In the genomic region with DNA sequence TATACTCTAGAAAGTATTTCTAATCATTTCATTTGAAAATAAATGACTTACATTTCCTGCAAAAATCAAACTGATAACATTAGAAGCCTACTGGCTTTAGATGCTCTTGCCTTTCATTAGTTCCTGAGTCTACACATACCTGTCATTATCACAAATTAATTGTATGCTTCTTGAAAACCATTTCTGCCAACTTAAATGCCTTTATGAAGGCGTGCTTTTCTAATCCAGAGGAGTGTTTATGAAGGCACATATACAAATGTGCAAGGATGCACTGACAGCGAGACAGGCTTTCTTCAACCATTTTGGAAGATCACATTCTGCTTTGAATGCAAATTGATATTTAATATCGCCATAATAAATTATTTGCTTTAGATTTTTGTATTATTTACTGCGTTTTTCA, we compare ENCODE assay signal across 22 mouse cellular contexts.
A peak's percentile ranks its signal among the peaks of the same experiment; 100 is the strongest.
DNase-seq lines count a peak whose midpoint lies in the region; ATAC-seq and TF ChIP-seq lines count a peak whose summit lies in the region.
"Had no signal": no experiment of that assay in that cellular context is flagged by ENCODE, and none has a peak within 500 bp of the region (broad histone marks: within the 10 kb centered on the region; RNA-seq: fewer than 3 reads in every experiment).

No protein-coding gene starts in this region.

- no peak overlapping the region for H3K4me3 ChIP-seq in layer of hippocampus, adult 2 months
- H3K4me3 ChIP-seq in forebrain, embryonic 14.5 days (ENCODE audit: low read depth, low read length), result no peak overlapping the region
- no peak overlapping the region for H3K4me3 ChIP-seq in hindbrain, embryonic 14.5 days (replicated peaks; ENCODE audit: low read length)
- H3K4me3 ChIP-seq in midbrain, postnatal 0 days (ENCODE audit: low read depth, low read length), result no peak overlapping the region
- H3K4me3 ChIP-seq: embryonic facial prominence, embryonic 10.5 days; heart, embryonic 12.5 days; intestine, embryonic 15.5 days; limb, embryonic 13.5 days; liver, embryonic 13.5 days; stomach, embryonic 15.5 days had no signal

- H3K9ac ChIP-seq in forebrain, embryonic 14.5 days (ENCODE audit: low read length), result no peak overlapping the region
- H3K9ac ChIP-seq in hindbrain, embryonic 14.5 days, result no peak overlapping the region
- no peak overlapping the region for H3K9ac ChIP-seq in midbrain, postnatal 0 days (replicated peaks; ENCODE audit: low read length, poor library complexity, severe bottlenecking)
- H3K9ac ChIP-seq: heart, embryonic 12.5 days; intestine, embryonic 15.5 days; limb, embryonic 13.5 days; liver, embryonic 13.5 days; lung, embryonic 14.5 days; stomach, embryonic 15.5 days had no signal

- ATAC-seq in forebrain, embryonic 14.5 days, result no peak
- no peak for ATAC-seq in hindbrain, embryonic 14.5 days (ENCODE audit: low FRiP score)
- no peak for ATAC-seq in midbrain, postnatal 0 days (ENCODE audit: low FRiP score)
- ATAC-seq: intestine, embryonic 15.5 days had no signal

- H3K27ac ChIP-seq in layer of hippocampus, adult 2 months, result peak overlapping the region; percentile 81
- peak overlapping the region; percentile 70 for H3K27ac ChIP-seq in forebrain, embryonic 14.5 days (ENCODE audit: low read depth, low read length)
- H3K27ac ChIP-seq in hindbrain, embryonic 14.5 days, result peak overlapping the region; percentile 94
- 0 out of 2 replicates have a peak overlapping the region, but pooled peaks have one; percentile 62 for H3K27ac ChIP-seq in midbrain, postnatal 0 days (ENCODE audit: low read depth, low read length)
- H3K27ac ChIP-seq: embryonic facial prominence, embryonic 10.5 days; intestine, embryonic 15.5 days; limb, embryonic 13.5 days; liver, embryonic 13.5 days; macrophage; stomach, embryonic 15.5 days had no signal

- 27% methylated on average over 4 of the region's 4 CpGs for WGBS in forebrain, embryonic 14.5 days
- 49% methylated on average over 4 of the region's 4 CpGs for WGBS in hindbrain, embryonic 14.5 days
- WGBS in midbrain, postnatal 0 days, result 57% methylated on average over 4 of the region's 4 CpGs

- no peaks in the 10 kb centered on the region for H3K9me3 ChIP-seq in forebrain, embryonic 14.5 days (replicated peaks; ENCODE audit: control insufficient read depth, low read length)
- no peaks in the 10 kb centered on the region for H3K9me3 ChIP-seq in hindbrain, embryonic 14.5 days (ENCODE audit: control insufficient read depth, low read length)
- no peaks in the 10 kb centered on the region for H3K9me3 ChIP-seq in midbrain, postnatal 0 days (ENCODE audit: low read length)
- H3K9me3 ChIP-seq: embryonic facial prominence, embryonic 10.5 days; heart, embryonic 12.5 days; intestine, embryonic 15.5 days; limb, embryonic 13.5 days; liver, embryonic 13.5 days; stomach, embryonic 15.5 days had no signal

- TF ChIP-seq CTCF in layer of hippocampus, adult 2 months (conservative IDR thresholded peaks at IDR 0.05), result no peak
- TF ChIP-seq CTCF in midbrain, postnatal 0 days (IDR thresholded peaks at IDR 0.05), result no peak

- DNase-seq in layer of hippocampus, adult 2 months (ENCODE audit: low spot score in 2 of 2), result no peak
- DNase-seq in layer of hippocampus, adult 9-11 months, result no peak
- DNase-seq in forebrain, embryonic 14.5 days (ENCODE audit: low spot score), result peak; percentile 56
- DNase-seq in hindbrain, embryonic 14.5 days (ENCODE audit: low spot score), result no peak
- DNase-seq in midbrain, postnatal 0 days (ENCODE audit: low spot score), result no peak
- DNase-seq in layer of hippocampus, adult 18-20 months (ENCODE audit: low spot score in 2 of 2), result no peak
- DNase-seq in lung, postnatal 25 days (ENCODE audit: low spot score), result no peak
- DNase-seq: gastrocnemius, postnatal 10 days; heart, adult 11 months; kidney, adult 9 months; kidney, postnatal 25 days; liver, embryonic 13.5 days; lung, embryonic 14.5 days; right cerebral cortex, postnatal 25 days; thymus, adult 18-20 months; thymus, postnatal 4 days had no signal

- peaks cover 15% of the 10 kb centered on the region for H3K4me1 ChIP-seq in forebrain, embryonic 14.5 days (ENCODE audit: control insufficient read depth, insufficient read depth, low read length)
- peaks cover 23% of the 10 kb centered on the region for H3K4me1 ChIP-seq in hindbrain, embryonic 14.5 days (replicated peaks; ENCODE audit: control insufficient read depth, insufficient read depth, low read length)
- 0 out of 2 replicates have a peak, but pooled peaks cover 5% of the 10 kb centered on the region for H3K4me1 ChIP-seq in midbrain, postnatal 0 days (ENCODE audit: insufficient read depth, low read length)
- H3K4me1 ChIP-seq: heart, embryonic 12.5 days; intestine, embryonic 15.5 days; liver, embryonic 13.5 days; stomach, embryonic 15.5 days had no signal

- no peak overlapping the region for H3K4me2 ChIP-seq in forebrain, embryonic 14.5 days (ENCODE audit: low read length)
- H3K4me2 ChIP-seq in hindbrain, embryonic 14.5 days (replicated peaks), result no peak overlapping the region
- H3K4me2 ChIP-seq in midbrain, postnatal 0 days (ENCODE audit: low read depth, low read length, poor library complexity, severe bottlenecking), result no peak overlapping the region
- H3K4me2 ChIP-seq: heart, embryonic 12.5 days; intestine, embryonic 15.5 days; limb, embryonic 13.5 days; liver, embryonic 13.5 days; lung, embryonic 14.5 days; stomach, embryonic 15.5 days had no signal

- no peaks in the 10 kb centered on the region for H3K36me3 ChIP-seq in forebrain, embryonic 14.5 days (ENCODE audit: control insufficient read depth, insufficient read depth, low read length)
- no peaks in the 10 kb centered on the region for H3K36me3 ChIP-seq in hindbrain, embryonic 14.5 days (replicated peaks; ENCODE audit: control insufficient read depth, insufficient read depth)
- H3K36me3 ChIP-seq in midbrain, postnatal 0 days (ENCODE audit: insufficient read depth, low read length), result no peaks in the 10 kb centered on the region
- H3K36me3 ChIP-seq: embryonic facial prominence, embryonic 10.5 days; heart, embryonic 12.5 days; intestine, embryonic 15.5 days; limb, embryonic 13.5 days; liver, embryonic 13.5 days; stomach, embryonic 15.5 days had no signal

- no peaks in the 10 kb centered on the region for H3K27me3 ChIP-seq in forebrain, embryonic 14.5 days (replicated peaks; ENCODE audit: control insufficient read depth, insufficient read depth, low read length)
- no peaks in the 10 kb centered on the region for H3K27me3 ChIP-seq in hindbrain, embryonic 14.5 days (ENCODE audit: control insufficient read depth, insufficient read depth, low read length)
- no peaks in the 10 kb centered on the region for H3K27me3 ChIP-seq in midbrain, postnatal 0 days (ENCODE audit: insufficient read depth, low read length)
- H3K27me3 ChIP-seq: limb, embryonic 13.5 days; stomach, embryonic 15.5 days had no signal
